Mouse (Mus musculus) layer of hippocampus, adult 2 months (tissue): ENCODE data around the gene Dlgap4. TPM values are rescaled to one million over a fixed set of nuclear protein-coding genes. Genes with fewer than 3 reads are reported as not detected.
A peak's percentile ranks its signal among the peaks of the same experiment; 100 is the strongest.

Source experiments
- DNase-seq, 2 experiments: peaks; one replicate each; pipeline ENCODE4 v3.0.0; 2022; ENCODE audit warnings: low spot score in 2 of 2
- H3K27ac ChIP-seq: fragments of 200-600 bp; 2 replicates; pipeline ENCODE4 v1.8.1; 2022
- H3K4me3 ChIP-seq: fragments of 200-600 bp; 2 replicates; pipeline ENCODE4 v1.8.1; 2022; ENCODE audit warnings: mild to moderate bottlenecking
- CTCF ChIP-seq: fragments of 200-600 bp; conservative IDR thresholded peaks from 2 replicates; pipeline ENCODE4 v1.8.1; 2022; ENCODE audit warnings: antibody characterized with exemption, mild to moderate bottlenecking, moderate library complexity
- total RNA-seq, 2 experiments: library from RNA; stranded (reverse); gene quantifications; 2 replicates each; pipeline ENCODE4 v1.2.3; 2021

Gene Dlgap4
- total RNA-seq, 2 experiments from 2014 or later, result 194 to 198 TPM

DNA sequence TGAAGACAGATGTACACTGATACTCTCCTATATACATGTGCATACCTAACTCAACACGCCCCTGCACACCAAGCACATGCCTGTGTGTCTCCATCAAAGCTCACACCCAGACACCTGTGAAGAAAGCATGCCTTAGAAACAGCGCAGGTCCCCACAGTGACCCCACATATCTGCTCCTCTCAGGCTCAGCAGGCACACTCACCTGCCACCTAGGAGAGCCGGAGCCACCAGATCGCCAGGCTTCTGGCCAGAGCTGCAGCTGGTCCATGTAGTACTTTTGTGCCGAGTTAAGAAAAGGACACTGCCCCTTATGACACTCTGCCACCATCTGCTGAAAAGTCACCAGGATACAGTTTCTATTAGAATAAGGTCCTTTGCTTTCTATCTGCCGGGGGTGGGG is 103.2 kb downstream of the Dlgap4 start:
- no peak for TF ChIP-seq CTCF
- Histone ChIP-seq H3K4me3 (no peak overlapping the region), H3K27ac (peak overlapping the region; percentile 72)
- DNase-seq, result no peak

DNA sequence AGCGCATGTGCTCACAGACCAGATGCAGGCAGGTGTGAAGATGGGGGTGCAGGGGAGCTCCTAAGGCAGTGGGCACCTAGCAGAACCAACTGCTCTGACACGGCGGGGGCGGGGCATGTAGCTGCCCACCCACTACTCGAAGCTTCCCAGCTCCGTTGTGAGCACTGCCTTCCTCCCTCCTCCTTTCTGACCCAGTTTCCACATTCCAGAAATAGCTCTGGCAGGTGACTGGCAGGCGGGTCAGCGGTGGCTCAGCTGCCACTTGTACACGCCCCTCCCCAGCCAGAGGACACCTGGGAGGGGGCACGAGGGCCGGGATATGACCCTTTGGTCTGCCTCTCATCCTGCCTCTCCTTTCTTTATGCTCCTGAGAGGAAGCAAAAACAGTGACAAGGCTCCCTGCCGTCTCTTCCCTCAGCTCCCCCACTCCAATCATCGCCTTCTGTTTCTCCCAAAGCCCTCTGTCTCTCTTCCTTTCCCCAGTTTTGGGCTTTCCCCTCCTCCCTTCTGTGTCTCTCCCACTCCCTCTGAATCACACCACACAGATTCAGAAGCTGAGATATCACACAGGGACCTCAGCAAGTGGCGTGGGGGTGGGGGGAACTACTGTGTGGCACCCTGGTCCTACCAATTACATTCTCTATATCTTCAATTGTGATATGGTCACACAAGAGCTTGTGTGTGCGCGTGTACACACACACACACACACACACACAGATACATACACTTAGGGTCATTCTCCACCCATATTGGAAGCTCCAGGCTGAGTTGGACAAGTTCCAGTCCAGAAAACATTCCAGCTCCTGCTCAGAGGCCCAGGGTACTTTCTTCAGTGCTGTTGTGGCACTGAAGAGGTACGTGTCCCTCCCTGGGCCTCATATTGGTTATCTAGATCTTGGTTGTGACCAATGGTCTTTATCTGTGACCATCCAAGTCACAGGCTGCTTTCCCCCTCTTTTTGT is 104.1 kb downstream of the Dlgap4 start:
- no peak for TF ChIP-seq CTCF
- peak overlapping the region; percentile 4; the same call in 1 of the 2 replicates for H3K4me3 ChIP-seq
- H3K27ac ChIP-seq, result peak overlapping the region; percentile 94
- peak; percentile 60 to 88 for DNase-seq

DNA sequence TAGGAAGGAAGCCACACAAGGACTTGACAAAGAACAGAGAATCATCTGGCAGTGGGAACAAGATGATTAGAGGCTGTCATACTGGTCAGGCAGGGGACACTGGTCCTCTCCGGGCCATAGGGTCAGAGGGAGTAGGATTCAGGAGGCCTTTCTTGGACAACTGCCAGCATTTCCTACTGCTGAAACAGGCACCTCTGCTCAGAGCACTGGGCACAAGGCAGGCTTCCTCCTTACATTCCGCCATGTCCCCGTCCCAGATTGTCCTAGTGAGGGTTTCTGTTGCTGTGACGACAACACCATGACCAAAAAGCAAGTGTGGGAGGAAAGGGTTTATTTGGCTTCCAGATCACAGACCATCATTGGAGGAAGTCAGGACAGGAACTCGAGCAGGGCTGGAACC is 105.3 kb downstream of the Dlgap4 start:
- peak overlapping the region; percentile 62 for H3K27ac ChIP-seq

DNA sequence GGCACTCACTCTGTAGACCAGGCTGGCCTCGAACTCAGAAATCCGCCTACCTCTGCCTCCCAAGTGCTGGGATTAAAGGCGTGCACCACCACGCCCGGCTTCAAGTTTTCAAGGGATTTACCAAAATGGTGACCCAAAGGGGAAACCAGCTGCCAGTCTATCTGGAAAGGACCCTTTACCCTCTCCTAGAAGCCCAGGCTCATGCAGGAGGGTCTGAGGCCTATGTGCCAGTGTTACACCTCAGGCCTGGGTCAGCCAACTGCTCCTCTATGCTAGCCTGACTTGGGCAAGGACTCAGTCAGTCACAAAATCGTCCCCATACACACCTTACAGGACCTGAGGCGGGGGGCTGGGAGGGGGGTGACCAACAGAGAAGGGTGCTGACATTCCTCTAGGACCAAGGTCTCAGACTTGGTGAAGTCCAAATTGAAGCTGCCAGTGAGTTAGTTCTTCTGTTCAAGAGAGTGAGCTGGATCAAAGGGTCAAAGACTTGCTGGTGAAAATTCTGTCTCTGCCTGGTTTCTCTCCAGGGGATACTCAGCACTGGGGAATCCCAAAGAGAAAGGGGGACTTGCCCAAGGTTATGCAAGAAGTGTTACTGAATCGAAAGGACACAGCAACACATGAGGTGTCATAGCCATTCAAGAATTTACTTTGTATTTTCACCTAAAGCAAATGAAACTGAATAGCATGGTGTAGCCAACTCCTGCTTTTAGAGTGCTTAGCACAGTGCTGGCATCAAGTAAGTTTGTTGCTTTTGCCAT is 106.2 kb downstream of the Dlgap4 start:
- DNase-seq, result no peak
- Histone ChIP-seq H3K4me3 (peak overlapping the region; percentile 86), H3K27ac (peak overlapping the region; percentile 90)
- no peak for TF ChIP-seq CTCF

More for the DNA sequence above, 105.3 kb downstream of the Dlgap4 start:
- no peak overlapping the region for H3K4me3 ChIP-seq
- no peak for TF ChIP-seq CTCF
- no peak for DNase-seq

DNA sequence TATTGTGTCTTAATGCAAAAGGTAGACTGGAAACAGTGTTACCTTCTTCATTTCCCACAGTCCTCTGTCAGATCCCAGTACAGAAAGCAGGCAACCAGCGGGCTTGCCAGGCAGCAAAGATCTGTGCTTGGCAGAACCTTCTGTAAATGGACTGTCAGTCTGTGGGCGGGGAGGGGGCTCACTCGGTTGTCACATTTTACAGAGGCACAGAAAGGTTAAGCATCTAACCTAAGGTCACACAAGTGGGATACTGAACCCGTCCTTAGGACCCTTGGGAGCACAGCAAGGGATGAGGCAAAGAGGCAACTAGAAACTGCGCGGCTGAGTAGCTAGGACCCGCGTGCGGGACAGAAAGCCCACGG is 106.8 kb downstream of the Dlgap4 start:
- Histone ChIP-seq H3K27ac (peak overlapping the region; percentile 90), H3K4me3 (peak overlapping the region; percentile 86)
- DNase-seq, result no peak
- no peak for TF ChIP-seq CTCF

DNA sequence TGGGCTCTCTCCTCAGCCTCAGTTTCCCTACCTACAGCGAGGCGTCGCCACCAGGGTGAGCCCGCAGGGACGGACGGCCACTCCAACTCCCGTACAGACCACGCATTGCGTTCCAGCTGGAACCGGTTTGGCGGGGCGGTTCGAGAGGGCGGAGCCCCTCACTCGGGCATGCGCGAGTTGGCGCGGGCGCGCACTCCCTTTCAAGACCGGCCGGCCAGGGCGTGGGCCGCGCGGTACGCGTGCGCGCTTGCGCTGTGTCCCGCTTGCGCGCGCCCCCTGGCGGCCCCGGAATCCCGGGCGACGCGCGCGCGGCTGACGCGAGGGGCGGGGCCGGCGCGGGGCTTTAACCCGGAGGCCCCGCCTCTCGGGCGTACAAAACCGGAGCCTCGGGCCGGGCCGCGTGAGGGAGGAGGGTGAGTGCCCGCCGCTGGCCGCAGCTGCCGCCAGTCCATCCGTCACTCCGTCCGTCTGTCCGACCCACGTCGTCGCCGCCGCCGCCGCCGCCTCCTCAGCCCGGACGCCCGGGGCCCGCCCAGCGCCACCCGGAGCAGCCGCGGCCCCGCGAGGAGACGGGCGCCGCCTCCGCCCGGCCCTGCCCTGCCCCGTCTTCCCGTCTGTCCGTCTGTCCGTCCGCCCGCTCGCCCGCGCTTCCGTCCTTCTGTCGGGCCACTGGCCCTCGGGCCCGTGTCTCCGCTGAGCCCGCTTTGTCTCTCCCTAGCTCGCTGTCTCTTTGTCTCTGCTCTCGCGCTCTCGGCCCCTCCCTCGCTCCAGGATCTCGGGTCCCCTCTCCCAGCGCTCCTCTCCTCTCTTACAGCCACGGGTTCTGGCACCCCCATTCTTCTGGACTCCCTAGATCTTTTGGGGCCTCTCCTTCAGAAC is 107.4 kb downstream of the Dlgap4 start:
- peak overlapping the region; percentile 86 for H3K4me3 ChIP-seq
- DNase-seq, result peak; percentile 92 to 95
- peak; percentile 79 for TF ChIP-seq CTCF
- peak overlapping the region; percentile 90 for H3K27ac ChIP-seq

DNA sequence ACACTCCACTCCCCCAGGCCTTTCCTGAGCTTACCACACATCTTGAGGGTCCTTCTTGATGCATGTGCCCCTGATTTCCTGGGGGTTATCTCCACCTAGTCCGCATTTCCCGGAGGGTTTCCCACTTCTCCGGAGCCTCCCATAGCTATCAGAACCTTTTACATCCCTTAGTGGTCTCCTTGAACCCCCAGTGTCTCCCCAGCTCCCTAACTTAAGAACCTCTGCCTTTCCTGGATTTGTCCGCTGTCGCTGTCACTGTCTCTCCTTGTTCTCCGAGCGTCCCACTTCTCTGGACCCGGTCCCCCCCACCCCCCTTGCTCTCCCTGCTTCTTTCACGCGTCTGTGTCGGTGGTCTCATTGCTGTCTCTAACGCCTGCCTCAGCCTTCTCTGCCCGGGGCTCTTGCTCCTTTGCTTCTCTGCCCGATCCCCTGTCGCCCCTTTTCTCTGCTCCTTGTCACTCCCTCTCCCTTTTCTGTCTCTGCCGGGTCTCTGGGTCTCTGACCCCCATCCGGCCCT is 108.1 kb downstream of the Dlgap4 start:
- DNase-seq, result no peak
- peak overlapping the region; percentile 86 for H3K4me3 ChIP-seq
- TF ChIP-seq CTCF, result no peak
- H3K27ac ChIP-seq, result peak overlapping the region; percentile 90

DNA sequence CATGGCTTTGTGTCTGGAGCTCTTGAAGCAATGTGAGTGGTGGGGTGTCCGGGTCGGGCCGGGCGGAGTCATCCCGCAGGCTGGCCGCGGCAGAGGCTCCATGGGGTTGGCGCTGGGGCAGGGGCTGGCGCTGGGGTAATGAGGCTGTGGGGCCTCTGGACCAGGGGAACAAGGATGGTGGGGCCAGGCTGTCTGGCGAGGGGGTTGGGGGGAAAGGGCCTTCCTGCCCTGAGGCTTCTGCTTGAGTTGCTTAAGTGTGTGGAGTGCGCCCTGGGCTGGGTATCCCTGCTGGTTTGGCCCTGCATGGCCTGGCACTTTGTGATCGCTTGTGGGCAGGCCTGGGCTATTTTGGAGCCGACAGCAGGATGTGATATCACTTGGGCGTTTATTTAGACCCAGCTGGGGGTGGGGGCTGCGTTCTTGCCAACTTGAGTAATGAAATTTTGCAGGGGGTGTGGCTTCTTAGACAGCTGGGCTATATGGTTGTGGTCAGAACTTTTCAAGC is 108.6 kb downstream of the Dlgap4 start:
- Histone ChIP-seq H3K27ac (peak overlapping the region; percentile 90), H3K4me3 (peak overlapping the region; percentile 86)
- peak in 1 of 2 experiments; percentile 47 for DNase-seq
- peak; percentile 18; the same call in 1 of the 2 replicates for TF ChIP-seq CTCF

DNA sequence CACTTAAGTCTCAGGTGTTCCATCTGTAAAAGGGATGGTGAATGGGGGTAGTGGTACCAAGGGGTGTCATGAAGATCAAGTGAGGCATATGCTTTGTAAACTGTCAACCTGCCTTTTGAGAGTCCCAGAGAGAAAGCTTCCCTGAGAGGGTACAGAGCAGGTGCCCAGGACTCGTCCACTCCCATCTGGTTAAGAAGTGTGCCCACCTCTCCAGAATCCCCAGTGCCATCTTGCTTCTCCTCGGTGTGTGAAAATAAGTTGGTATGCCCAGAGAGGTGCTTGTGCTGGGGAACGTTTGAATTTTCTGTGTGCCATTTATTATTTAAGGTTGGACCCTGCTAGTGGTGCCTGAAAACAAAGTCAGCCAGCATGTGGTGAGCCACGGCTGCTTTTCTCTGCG is 109.2 kb downstream of the Dlgap4 start:
- H3K4me3 ChIP-seq, result peak overlapping the region; percentile 86
- no peak for DNase-seq
- peak overlapping the region; percentile 90; the same call in 1 of the 2 replicates for H3K27ac ChIP-seq
- TF ChIP-seq CTCF, result no peak

DNA sequence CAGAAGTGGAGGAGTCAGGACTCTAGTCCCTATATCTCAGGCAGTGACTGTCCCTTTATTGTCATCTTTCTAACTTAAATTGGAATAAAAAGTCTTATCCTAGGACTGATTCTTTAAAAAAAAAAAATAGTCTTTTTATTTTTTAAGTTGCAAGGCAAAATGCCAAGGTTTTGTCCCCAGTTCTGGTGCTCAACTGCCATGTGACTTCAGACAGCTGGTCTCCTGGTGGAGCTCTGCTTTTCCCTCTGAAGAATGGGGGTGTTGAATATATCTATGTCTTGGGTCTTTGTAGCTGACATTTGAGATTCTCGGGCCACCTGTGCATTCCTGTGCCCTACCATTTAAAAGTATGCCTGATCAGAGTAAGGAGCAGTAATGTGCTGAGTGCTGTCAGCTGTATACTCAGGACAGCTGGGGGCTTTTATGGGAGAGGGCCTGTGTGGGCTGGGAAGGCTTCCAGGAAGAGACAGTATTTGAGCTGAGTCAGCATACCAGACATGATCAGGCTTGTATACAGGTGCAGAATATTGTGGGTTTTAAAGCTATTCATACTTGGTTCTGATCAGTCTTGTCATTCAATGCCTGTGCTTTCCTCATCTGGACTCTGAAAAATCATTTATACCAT is 110.5 kb downstream of the Dlgap4 start:
- peak overlapping the region; percentile 17; the same call in 1 of the 2 replicates for H3K4me3 ChIP-seq
- no peak for DNase-seq

DNA sequence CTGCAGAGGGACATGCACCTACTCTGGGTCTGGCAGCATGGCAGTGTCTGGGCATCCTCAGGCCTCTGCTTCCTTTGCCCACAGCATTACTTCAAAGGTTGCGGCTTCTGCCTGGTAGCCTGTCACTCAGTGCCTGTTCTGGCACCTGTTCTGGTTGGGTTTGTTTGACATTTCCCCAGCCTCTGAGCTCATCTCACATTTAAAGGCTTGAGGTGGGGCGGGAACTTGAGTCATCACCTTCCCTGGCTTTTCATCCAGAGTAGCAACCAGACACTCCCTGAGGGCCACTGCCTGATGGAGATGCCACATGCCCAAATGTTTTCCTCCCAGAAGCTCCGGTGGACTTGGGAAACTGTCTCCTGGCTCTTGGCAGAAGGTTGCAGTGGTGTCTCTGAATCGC is 111.4 kb downstream of the Dlgap4 start:
- DNase-seq, result no peak
- TF ChIP-seq CTCF, result no peak
- peak overlapping the region; percentile 69 for H3K27ac ChIP-seq
- no peak overlapping the region for H3K4me3 ChIP-seq

More for the DNA sequence above, 110.5 kb downstream of the Dlgap4 start:
- H3K27ac ChIP-seq, result peak overlapping the region; percentile 69
- TF ChIP-seq CTCF, result no peak
